Comparison of ENCODE assay signal across 16 mouse cellular contexts in genomic region chr7:73333398-73333988, GRCm38 (mm10). TPM values are rescaled to one million over a fixed set of nuclear protein-coding genes. Genes with fewer than 3 reads are reported as not detected.
DNase-seq lines count a peak whose midpoint lies in the region; ATAC-seq lines count a peak whose summit lies in the region.
"Had no signal": no experiment of that assay in that cellular context is flagged by ENCODE, and none has a peak within 500 bp of the region (broad histone marks: within the 10 kb centered on the region; RNA-seq: fewer than 3 reads in every experiment).

No protein-coding gene starts in this region.

- no peak overlapping the region for H3K4me2 ChIP-seq in forebrain, embryonic 13.5 days
- no peak overlapping the region for H3K4me2 ChIP-seq in forebrain, embryonic 16.5 days (ENCODE audit: low read length)
- H3K4me2 ChIP-seq in hindbrain, embryonic 15.5 days: no peak overlapping the region
- H3K4me2 ChIP-seq in stomach, embryonic 15.5 days: no peak overlapping the region
- H3K4me2 ChIP-seq: liver, embryonic 13.5 days had no signal

- WGBS in forebrain, embryonic 13.5 days: 57% methylated on average over 12 of the region's 12 CpGs
- 62% methylated on average over 12 of the region's 12 CpGs for WGBS in forebrain, embryonic 16.5 days
- 49% methylated on average over 12 of the region's 12 CpGs for WGBS in hindbrain, embryonic 15.5 days
- WGBS in stomach, embryonic 15.5 days: 62% methylated on average over 12 of the region's 12 CpGs

- ATAC-seq in forebrain, embryonic 13.5 days: peak; percentile 31; the same call in 1 of the 2 replicates
- ATAC-seq in forebrain, embryonic 16.5 days: no peak
- peak; percentile 39; the same call in 1 of the 2 replicates for ATAC-seq in hindbrain, embryonic 15.5 days (ENCODE audit: low FRiP score, low read depth)
- ATAC-seq in stomach, embryonic 15.5 days (ENCODE audit: insufficient read depth, low FRiP score, low read depth): no peak
- ATAC-seq: Patski had no signal

- no peaks in the 10 kb centered on the region for H3K9me3 ChIP-seq in forebrain, embryonic 13.5 days (replicated peaks)
- H3K9me3 ChIP-seq in forebrain, embryonic 16.5 days (ENCODE audit: control insufficient read depth, low read length): no peaks in the 10 kb centered on the region
- H3K9me3 ChIP-seq in hindbrain, embryonic 15.5 days: no peaks in the 10 kb centered on the region
- H3K9me3 ChIP-seq in stomach, embryonic 15.5 days: no peaks in the 10 kb centered on the region
- H3K9me3 ChIP-seq: limb, embryonic 10.5 days; liver, embryonic 13.5 days had no signal

- H3K4me1 ChIP-seq in forebrain, embryonic 13.5 days: peaks cover 37% of the 10 kb centered on the region
- H3K4me1 ChIP-seq in forebrain, embryonic 16.5 days (replicated peaks; ENCODE audit: control insufficient read depth, insufficient read depth, low read length): peaks cover 12% of the 10 kb centered on the region
- H3K4me1 ChIP-seq in hindbrain, embryonic 15.5 days (replicated peaks): peaks cover 36% of the 10 kb centered on the region
- H3K4me1 ChIP-seq in stomach, embryonic 15.5 days: peaks cover 24% of the 10 kb centered on the region
- H3K4me1 ChIP-seq: liver, embryonic 13.5 days had no signal

- H3K27me3 ChIP-seq in forebrain, embryonic 13.5 days: no peaks in the 10 kb centered on the region
- H3K27me3 ChIP-seq in forebrain, embryonic 16.5 days (replicated peaks; ENCODE audit: control insufficient read depth, insufficient read depth, low read length): no peaks in the 10 kb centered on the region
- H3K27me3 ChIP-seq in hindbrain, embryonic 15.5 days: no peaks in the 10 kb centered on the region
- H3K27me3 ChIP-seq in stomach, embryonic 15.5 days (replicated peaks): no peaks in the 10 kb centered on the region
- H3K27me3 ChIP-seq: liver, embryonic 13.5 days; Patski had no signal

- H3K9ac ChIP-seq in forebrain, embryonic 13.5 days: no peak overlapping the region
- no peak overlapping the region for H3K9ac ChIP-seq in forebrain, embryonic 16.5 days (replicated peaks; ENCODE audit: low read depth, low read length)
- H3K9ac ChIP-seq in hindbrain, embryonic 15.5 days: no peak overlapping the region
- H3K9ac ChIP-seq in stomach, embryonic 15.5 days: no peak overlapping the region
- H3K9ac ChIP-seq: liver, embryonic 13.5 days had no signal

- no peak overlapping the region for H3K4me3 ChIP-seq in forebrain, embryonic 13.5 days
- no peak overlapping the region for H3K4me3 ChIP-seq in forebrain, embryonic 16.5 days (replicated peaks; ENCODE audit: low read length)
- H3K4me3 ChIP-seq in hindbrain, embryonic 15.5 days: no peak overlapping the region
- H3K4me3 ChIP-seq in stomach, embryonic 15.5 days (replicated peaks): no peak overlapping the region
- H3K4me3 ChIP-seq: heart, adult 2 months; limb, embryonic 10.5 days; liver, embryonic 13.5 days had no signal

- no peaks in the 10 kb centered on the region for H3K36me3 ChIP-seq in forebrain, embryonic 13.5 days (ENCODE audit: poor library complexity, severe bottlenecking)
- H3K36me3 ChIP-seq in forebrain, embryonic 16.5 days (ENCODE audit: control insufficient read depth, insufficient read depth): no peaks in the 10 kb centered on the region
- no peaks in the 10 kb centered on the region for H3K36me3 ChIP-seq in hindbrain, embryonic 15.5 days
- no peaks in the 10 kb centered on the region for H3K36me3 ChIP-seq in stomach, embryonic 15.5 days
- H3K36me3 ChIP-seq: limb, embryonic 10.5 days; liver, embryonic 13.5 days had no signal

- no peak overlapping the region for H3K27ac ChIP-seq in forebrain, embryonic 13.5 days
- no peak overlapping the region for H3K27ac ChIP-seq in forebrain, embryonic 16.5 days (ENCODE audit: low read length)
- H3K27ac ChIP-seq in hindbrain, embryonic 15.5 days (replicated peaks): no peak overlapping the region
- 0 out of 2 replicates have a peak overlapping the region, but pooled peaks have one; percentile 24 for H3K27ac ChIP-seq in stomach, embryonic 15.5 days
- H3K27ac ChIP-seq: heart, adult 2 months; limb, embryonic 10.5 days; liver, embryonic 13.5 days had no signal

- intact Hi-C loops in left cerebral cortex, postnatal 25 days (cut with DNase I): loop anchor here (5.0 kb wide), 2 partner anchors 131 to 741 kb away; no protein-coding TSS in a partner anchor

- DNase-seq in lung, adult 18-20 months: peak; percentile 63 to 78
- no peak for DNase-seq in lung, postnatal 14 days
- DNase-seq in left cerebral cortex, postnatal 25 days (ENCODE audit: low spot score in 2 of 2): no peak
- no peak for DNase-seq in layer of hippocampus, adult 18-20 months (ENCODE audit: low spot score in 2 of 2)
- DNase-seq: cerebellum, postnatal 14 days; heart, adult 2 months; heart, postnatal 14 days; kidney, postnatal 25 days; liver, embryonic 13.5 days; right cerebral cortex, postnatal 25 days had no signal

RNA-seq across cellular contexts. Expression of gene Rgma, which starts 41.8 kb away (rescaled TPM):
- polyA plus RNA-seq in forebrain, embryonic 13.5 days (2015; fragmentation: Nextera tagmentation; extraction: Ambion mirVana): 24.7 and 27.6 TPM in 2 replicates
- polyA plus RNA-seq in forebrain, embryonic 16.5 days (2015; fragmentation: Nextera tagmentation; extraction: Ambion mirVana): 22.2 and 23.1 TPM in 2 replicates
- polyA plus RNA-seq in hindbrain, embryonic 15.5 days (2015; fragmentation: Nextera tagmentation; extraction: Ambion mirVana): 39.5 and 45.1 TPM in 2 replicates
- polyA plus RNA-seq in stomach, embryonic 15.5 days (2015; fragmentation: Nextera tagmentation; extraction: Ambion mirVana): 12.1 and 14.9 TPM in 2 replicates
- total RNA-seq in left cerebral cortex, postnatal 25 days (2021): 10 to 100 TPM; 62.3 to 66.1 TPM
- 10 to 100 TPM; 49.3 to 56.0 TPM for total RNA-seq in layer of hippocampus, adult 18-20 months (2021)

Comparison
In these comparisons a context has a peak if more than half of its experiments do, and no peak if none do; other contexts are left out.
1. ATAC-seq: peak in forebrain, embryonic 13.5 days (single experiment) and hindbrain, embryonic 15.5 days (single experiment); none in forebrain, embryonic 16.5 days (single experiment) and stomach, embryonic 15.5 days (single experiment).
2. DNase-seq: peak in lung, adult 18-20 months (2 of 2); none in lung, postnatal 14 days (single experiment), left cerebral cortex, postnatal 25 days (0 of 2) and layer of hippocampus, adult 18-20 months (0 of 2).